ENCODE assay signal across 9 mouse cellular contexts in genomic region chr8:87655946-87656345, GRCm38 (mm10).
DNase-seq lines count a peak whose midpoint lies in the region; ATAC-seq lines count a peak whose summit lies in the region.
"Had no signal": no experiment of that assay in that cellular context is flagged by ENCODE, and none has a peak within 500 bp of the region (broad histone marks: within the 10 kb centered on the region; RNA-seq: fewer than 3 reads in every experiment).

No protein-coding gene starts in this region.

- H3K9me3 ChIP-seq in forebrain, embryonic 15.5 days: no peaks in the 10 kb centered on the region
- peaks cover 3% of the 10 kb centered on the region; the same call in 1 of the 2 replicates for H3K9me3 ChIP-seq in forebrain, embryonic 16.5 days (ENCODE audit: control insufficient read depth, low read length)
- no peaks in the 10 kb centered on the region for H3K9me3 ChIP-seq in liver, embryonic 11.5 days (ENCODE audit: control insufficient read depth, low read length)
- H3K9me3 ChIP-seq in intestine, embryonic 14.5 days (ENCODE audit: control insufficient read depth, low read length): no peaks in the 10 kb centered on the region
- no peaks in the 10 kb centered on the region for H3K9me3 ChIP-seq in midbrain, embryonic 16.5 days (replicated peaks; ENCODE audit: control insufficient read depth, low read length, poor library complexity, severe bottlenecking)

- 80% methylated on average over 9 of the region's 9 CpGs for WGBS in forebrain, embryonic 15.5 days
- WGBS in forebrain, embryonic 16.5 days: 80% methylated on average over 9 of the region's 9 CpGs
- 76% methylated on average over 9 of the region's 9 CpGs for WGBS in liver, embryonic 11.5 days
- WGBS in intestine, embryonic 14.5 days: 76% methylated on average over 9 of the region's 9 CpGs
- WGBS in midbrain, embryonic 16.5 days: 80% methylated on average over 9 of the region's 9 CpGs

- no peak overlapping the region for H3K27ac ChIP-seq in forebrain, embryonic 15.5 days (replicated peaks)
- H3K27ac ChIP-seq in forebrain, embryonic 16.5 days (ENCODE audit: low read length): no peak overlapping the region
- no peak overlapping the region for H3K27ac ChIP-seq in liver, embryonic 11.5 days (ENCODE audit: low read depth, low read length)
- H3K27ac ChIP-seq in intestine, embryonic 14.5 days (ENCODE audit: low read depth): no peak overlapping the region
- no peak overlapping the region for H3K27ac ChIP-seq in midbrain, embryonic 16.5 days (ENCODE audit: low read length)
- H3K27ac ChIP-seq: heart, adult 2 months had no signal

- no peak overlapping the region for H3K9ac ChIP-seq in forebrain, embryonic 15.5 days (replicated peaks)
- H3K9ac ChIP-seq in forebrain, embryonic 16.5 days (replicated peaks; ENCODE audit: low read depth, low read length): no peak overlapping the region
- H3K9ac ChIP-seq in liver, embryonic 11.5 days (ENCODE audit: low read depth, low read length): no peak overlapping the region
- no peak overlapping the region for H3K9ac ChIP-seq in intestine, embryonic 14.5 days (ENCODE audit: low read length)
- H3K9ac ChIP-seq in midbrain, embryonic 16.5 days (ENCODE audit: low read depth, low read length): no peak overlapping the region

- H3K4me3 ChIP-seq in forebrain, embryonic 15.5 days: no peak overlapping the region
- no peak overlapping the region for H3K4me3 ChIP-seq in forebrain, embryonic 16.5 days (replicated peaks; ENCODE audit: low read length)
- no peak overlapping the region for H3K4me3 ChIP-seq in liver, embryonic 11.5 days (ENCODE audit: low read depth, low read length)
- no peak overlapping the region for H3K4me3 ChIP-seq in intestine, embryonic 14.5 days (ENCODE audit: low read depth, low read length)
- H3K4me3 ChIP-seq in midbrain, embryonic 16.5 days (ENCODE audit: low read depth, low read length): no peak overlapping the region

- H3K4me1 ChIP-seq in forebrain, embryonic 15.5 days: peaks cover 23% of the 10 kb centered on the region
- H3K4me1 ChIP-seq in forebrain, embryonic 16.5 days (replicated peaks; ENCODE audit: control insufficient read depth, insufficient read depth, low read length): peaks cover 23% of the 10 kb centered on the region
- H3K4me1 ChIP-seq in liver, embryonic 11.5 days (replicated peaks; ENCODE audit: control insufficient read depth, insufficient read depth, low read length): peaks cover 11% of the 10 kb centered on the region
- H3K4me1 ChIP-seq in intestine, embryonic 14.5 days (replicated peaks; ENCODE audit: control insufficient read depth, insufficient read depth, low read length): peaks cover 11% of the 10 kb centered on the region; the same call in 1 of the 2 replicates
- peaks cover 31% of the 10 kb centered on the region for H3K4me1 ChIP-seq in midbrain, embryonic 16.5 days (ENCODE audit: control insufficient read depth, insufficient read depth, low read length)

- peak overlapping the region; percentile 58 for H3K4me2 ChIP-seq in forebrain, embryonic 15.5 days (replicated peaks)
- H3K4me2 ChIP-seq in forebrain, embryonic 16.5 days (ENCODE audit: low read length): no peak overlapping the region
- peak overlapping the region; percentile 88 for H3K4me2 ChIP-seq in liver, embryonic 11.5 days
- peak overlapping the region; percentile 86 for H3K4me2 ChIP-seq in intestine, embryonic 14.5 days (ENCODE audit: low read length)
- peak overlapping the region; percentile 70 for H3K4me2 ChIP-seq in midbrain, embryonic 16.5 days (ENCODE audit: low read length)

- 0 out of 2 replicates have a peak, but pooled peaks cover 2% of the 10 kb centered on the region for H3K27me3 ChIP-seq in forebrain, embryonic 15.5 days
- no peaks in the 10 kb centered on the region for H3K27me3 ChIP-seq in forebrain, embryonic 16.5 days (replicated peaks; ENCODE audit: control insufficient read depth, insufficient read depth, low read length)
- H3K27me3 ChIP-seq in liver, embryonic 11.5 days (replicated peaks; ENCODE audit: control insufficient read depth, insufficient read depth, low read length): peaks cover 22% of the 10 kb centered on the region
- peaks cover 21% of the 10 kb centered on the region for H3K27me3 ChIP-seq in intestine, embryonic 14.5 days (replicated peaks; ENCODE audit: control insufficient read depth, insufficient read depth, low read length)
- no peaks in the 10 kb centered on the region for H3K27me3 ChIP-seq in midbrain, embryonic 16.5 days (ENCODE audit: control insufficient read depth, insufficient read depth, low read depth, low read length)

- ATAC-seq in forebrain, embryonic 15.5 days (replicated peaks): no peak
- ATAC-seq in forebrain, embryonic 16.5 days: no peak
- no peak for ATAC-seq in liver, embryonic 11.5 days (replicated peaks; ENCODE audit: low FRiP score)
- no peak for ATAC-seq in intestine, embryonic 14.5 days (replicated peaks; ENCODE audit: low FRiP score, low TSS enrichment, low read depth)
- no peak for ATAC-seq in midbrain, embryonic 16.5 days

- H3K36me3 ChIP-seq in forebrain, embryonic 15.5 days: no peaks in the 10 kb centered on the region
- no peaks in the 10 kb centered on the region for H3K36me3 ChIP-seq in forebrain, embryonic 16.5 days (ENCODE audit: control insufficient read depth, insufficient read depth)
- H3K36me3 ChIP-seq in liver, embryonic 11.5 days (ENCODE audit: control insufficient read depth, insufficient read depth, low read length): no peaks in the 10 kb centered on the region
- no peaks in the 10 kb centered on the region for H3K36me3 ChIP-seq in intestine, embryonic 14.5 days (ENCODE audit: control insufficient read depth, insufficient read depth, low read length)
- H3K36me3 ChIP-seq in midbrain, embryonic 16.5 days (ENCODE audit: control insufficient read depth, insufficient read depth, low read length): no peaks in the 10 kb centered on the region

- no peak for DNase-seq in liver, embryonic 11.5 days (ENCODE audit: low spot score)
- DNase-seq in liver: no peak
- DNase-seq in intestine, embryonic 14.5 days (ENCODE audit: low spot score): no peak
- no peak for DNase-seq in adrenal gland, postnatal 36 days
- no peak for DNase-seq in right cerebral cortex, postnatal 14 days
